Mouse (Mus musculus) heart, adult 11 months (tissue): ENCODE results near the gene Eno2.

Experiments used
- DNase-seq: peaks from one replicate; pipeline ENCODE4 v3.0.0; 2022

Eno2 gene

DNA sequence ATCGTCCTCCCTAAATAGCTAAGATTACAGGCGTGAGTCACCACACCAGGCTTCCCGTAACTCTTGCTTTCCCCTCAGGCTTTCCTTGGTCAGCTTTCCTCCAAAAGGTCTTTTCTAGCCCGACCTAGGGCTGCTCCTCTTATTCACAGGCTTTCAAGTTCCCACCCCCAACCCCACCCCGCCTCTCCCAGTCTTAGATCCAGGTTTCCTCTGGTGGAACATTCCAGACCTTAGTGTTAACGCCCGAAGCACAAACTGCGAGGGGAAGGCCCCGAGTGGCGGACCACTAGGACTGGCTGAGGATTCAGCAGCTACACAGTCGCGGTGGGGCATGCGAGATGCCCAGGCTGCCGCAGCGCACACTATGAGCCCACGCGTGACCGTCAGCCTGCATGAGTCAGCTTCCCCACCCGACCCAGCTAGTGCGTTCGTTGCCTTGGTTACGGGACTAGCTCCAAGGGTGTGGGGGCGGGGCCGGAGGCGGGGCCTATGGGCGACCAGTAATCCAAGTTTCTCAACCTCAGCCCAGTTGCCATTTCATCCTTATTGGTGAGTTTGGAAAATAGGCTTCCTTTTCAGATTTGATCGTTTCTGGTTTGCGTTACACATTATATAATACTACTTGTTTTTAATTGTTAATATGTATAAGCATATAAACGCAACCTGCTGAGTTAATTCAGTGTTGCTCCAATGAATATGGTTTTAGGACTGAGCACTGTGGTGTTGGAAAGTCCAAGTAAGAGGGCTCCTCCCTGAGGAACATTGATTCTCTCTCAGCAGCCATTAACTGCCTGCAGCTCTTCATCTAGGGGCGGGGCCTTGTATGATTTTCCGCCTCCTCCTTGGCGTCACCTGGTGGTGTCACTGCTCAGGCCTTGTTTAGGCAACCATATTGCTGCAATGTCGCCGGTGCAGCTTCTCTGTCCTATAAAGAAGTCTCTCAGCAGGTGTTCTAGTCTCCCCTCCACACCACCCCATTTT is 36.2 kb upstream of the Eno2 start:
- peak; percentile 100 for DNase-seq

DNA sequence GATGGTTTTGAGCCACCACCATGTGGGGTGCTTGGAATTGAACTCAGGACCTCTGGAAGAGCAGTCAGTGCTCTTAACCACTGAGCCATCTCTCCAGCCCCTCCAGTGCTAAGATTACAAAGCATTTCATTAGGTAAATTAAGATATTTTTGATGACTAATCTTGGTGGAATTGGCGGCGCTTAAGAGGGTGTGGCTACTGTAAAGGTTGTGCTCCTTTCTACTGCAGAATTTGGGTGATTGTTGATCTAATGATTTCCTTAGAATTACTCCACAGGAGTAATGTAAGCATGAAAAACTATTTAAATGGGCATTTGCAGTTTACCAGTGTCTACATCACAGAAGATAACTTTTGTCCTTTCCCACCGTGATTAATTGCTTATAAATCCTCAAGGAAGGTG is 34.9 kb upstream of the Eno2 start:
- peak; percentile 45 for DNase-seq

DNA sequence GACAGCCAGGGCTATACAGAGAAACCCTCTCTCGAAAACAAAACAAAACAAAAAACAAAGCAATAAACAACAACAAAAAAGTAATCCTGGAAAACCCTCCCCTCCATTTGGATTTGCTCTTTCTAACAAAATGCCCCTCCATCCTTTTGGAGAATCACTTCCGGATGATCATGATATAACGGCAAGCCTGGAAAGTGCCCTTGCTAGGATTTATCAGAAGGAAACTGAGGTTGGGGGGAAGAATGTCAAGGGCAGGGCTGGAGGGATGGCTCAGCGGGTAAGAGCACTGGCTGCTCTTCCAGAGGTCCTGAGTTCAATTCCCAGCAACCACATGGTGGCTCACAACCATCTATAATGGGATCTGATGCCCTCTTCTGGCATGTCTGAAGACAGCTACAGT is 34.2 kb upstream of the Eno2 start:
- peak; percentile 66 for DNase-seq

- peak; percentile 51 for DNase-seq
Observed at GRCm38 (mm10) chr6:124803061-124803460, 33.6 kb upstream of the Eno2 start.

DNA sequence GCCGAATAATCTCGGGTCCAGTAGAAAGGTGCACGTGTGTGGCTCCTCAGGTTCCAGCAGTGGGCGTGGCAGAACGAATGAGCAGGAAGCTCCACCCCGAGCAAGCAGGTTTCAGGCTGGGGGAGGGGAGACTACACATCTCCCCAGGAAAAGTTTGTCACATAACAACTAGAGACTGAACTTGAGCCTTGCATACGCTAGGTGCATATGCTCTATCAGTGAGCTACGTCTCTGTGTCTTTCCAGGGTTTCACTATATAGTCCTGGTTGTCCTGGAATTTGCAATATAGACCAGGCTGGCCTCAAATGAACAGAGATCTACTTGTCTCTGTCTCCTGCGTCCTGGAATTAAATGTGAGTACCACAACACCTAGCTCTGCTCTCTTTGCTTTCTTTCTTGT is 32.9 kb upstream of the Eno2 start:
- DNase-seq = peak; percentile 60

DNA sequence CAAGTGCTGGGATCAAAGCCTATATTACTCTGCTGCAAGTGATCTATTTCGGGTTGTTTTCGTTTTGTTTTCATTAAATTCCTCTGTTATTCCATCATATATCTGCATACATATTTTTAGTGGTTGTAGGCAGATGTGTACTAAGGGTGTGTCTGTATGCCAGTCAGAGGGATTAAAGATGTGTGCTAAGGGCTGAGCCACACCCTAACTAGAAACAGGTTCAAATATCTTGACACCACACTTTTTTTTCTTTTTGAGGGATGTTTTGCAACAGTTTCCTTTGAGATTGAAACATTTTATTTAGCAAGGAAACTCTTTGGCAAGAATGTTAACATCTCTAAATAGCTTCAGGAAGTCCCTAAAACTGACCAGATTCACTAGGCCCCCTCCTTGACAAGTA is 26.7 kb upstream of the Eno2 start:
- DNase-seq = no peak

DNA sequence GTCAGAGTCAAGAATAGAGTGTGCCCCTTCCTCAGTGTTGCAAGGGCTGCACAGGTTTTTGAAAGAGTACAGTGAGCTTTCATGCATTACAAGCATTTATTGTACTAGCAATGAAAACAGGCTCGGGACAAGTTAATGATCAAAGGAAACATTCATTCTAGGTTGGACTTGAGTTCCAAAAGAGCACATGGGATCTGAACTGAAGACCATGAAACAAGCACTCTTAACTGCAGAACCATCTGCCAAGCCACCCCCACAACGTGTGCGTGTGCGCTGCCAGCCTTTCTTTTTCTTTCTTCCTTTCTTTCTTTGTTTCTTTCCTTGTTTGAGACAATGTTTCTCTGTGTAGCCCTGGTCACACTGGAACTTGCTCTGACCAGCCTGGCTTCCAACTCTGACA is 26.3 kb upstream of the Eno2 start:
- DNase-seq = no peak

- peak; percentile 25 for DNase-seq
Observed at GRCm38 (mm10) chr6:124791911-124792310, 22.4 kb upstream of the Eno2 start.

DNA sequence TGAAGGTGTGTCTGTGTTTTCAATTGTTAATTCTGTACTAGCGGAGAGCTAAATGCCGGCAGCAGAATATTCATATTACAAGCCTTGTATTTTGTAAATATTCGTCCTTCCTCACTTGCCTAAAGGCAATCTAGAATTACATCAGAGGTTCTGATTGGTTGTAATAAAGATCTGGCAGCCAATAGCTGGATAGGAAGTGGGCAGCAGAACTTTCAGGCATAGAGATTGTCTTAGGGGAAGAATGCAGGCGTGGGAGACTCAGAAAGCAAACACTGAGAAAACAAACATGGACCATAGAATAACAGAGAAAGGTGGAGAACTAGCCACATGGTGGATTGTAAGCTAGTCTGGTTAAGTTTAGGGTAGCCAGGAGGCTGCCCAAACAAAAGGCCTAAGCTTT is 20.6 kb upstream of the Eno2 start:
- DNase-seq = no peak

DNA sequence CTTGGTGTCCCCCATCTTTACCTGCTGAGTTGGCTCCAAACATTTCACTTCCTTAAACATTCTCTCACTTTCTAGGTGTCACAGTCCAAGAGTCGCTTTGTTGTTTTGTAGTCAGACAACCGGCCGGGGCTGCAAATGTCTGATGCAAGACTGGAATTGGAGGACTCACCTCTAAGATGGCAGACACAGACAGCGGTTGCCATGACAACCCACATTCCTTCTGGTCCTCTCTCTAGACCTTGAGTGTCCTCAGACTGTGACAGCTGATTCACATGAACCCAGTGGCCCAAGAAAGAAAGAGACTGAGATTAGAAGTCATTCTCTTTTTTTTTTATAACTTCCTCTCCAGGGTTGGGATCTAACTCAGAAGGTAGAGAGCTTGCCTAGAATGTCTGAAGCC is 20.0 kb upstream of the Eno2 start:
- DNase-seq = peak; percentile 48

GRCm38 (mm10) chr6:124787722-124788121 is 18.2 kb upstream of the Eno2 start:
- no peak for DNase-seq

- no peak for DNase-seq
Observed at GRCm38 (mm10) chr6:124786756-124787420, 17.4 kb upstream of the Eno2 start.

GRCm38 (mm10) chr6:124782436-124782835 is 13.0 kb upstream of the Eno2 start:
- peak; percentile 95 for DNase-seq

GRCm38 (mm10) chr6:124780917-124781316 is 11.4 kb upstream of the Eno2 start:
- DNase-seq = no peak

GRCm38 (mm10) chr6:124779984-124780416 is 10.5 kb upstream of the Eno2 start:
- no peak for DNase-seq

DNA sequence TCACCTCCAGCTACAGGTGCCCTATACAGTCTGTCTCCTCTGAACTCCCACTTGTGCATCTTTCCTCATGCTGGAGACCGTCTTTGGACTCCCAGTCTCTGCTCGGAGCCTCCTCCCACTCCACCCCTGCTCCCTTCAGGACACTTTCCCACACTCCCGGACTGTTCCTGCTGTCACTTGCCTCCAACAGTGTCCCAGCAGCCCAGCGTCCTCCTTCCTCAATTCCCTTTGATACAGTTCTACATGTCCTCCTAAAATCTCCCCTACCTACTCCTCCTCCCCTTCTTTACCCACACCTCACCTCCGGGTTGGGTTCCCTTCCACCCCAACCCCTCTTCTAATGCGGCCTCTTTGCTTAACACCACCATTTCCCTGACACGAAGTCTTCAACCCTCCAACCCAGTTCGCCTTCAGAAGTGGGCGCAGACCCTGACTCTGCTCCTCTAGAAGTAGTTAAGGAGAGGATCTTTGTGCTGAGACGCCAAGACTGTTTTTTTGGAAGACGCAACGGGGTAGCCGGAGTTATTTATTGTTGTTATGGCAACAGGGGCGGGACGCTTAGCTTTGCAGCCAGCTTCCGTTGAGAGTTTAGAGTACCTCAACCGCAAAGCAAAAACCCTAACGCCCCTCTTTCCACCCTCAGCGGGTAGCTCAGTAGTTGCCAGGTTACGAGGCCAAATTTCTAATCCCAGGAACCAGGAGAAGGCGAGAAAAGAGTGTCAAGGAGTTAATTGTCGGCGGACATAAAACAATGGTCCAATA is 9.9 kb upstream of the Eno2 start, which contains the start of gene Lrrc23:
Gene Lrrc23 (minus strand): TSS at position 506 of the 762 bp plus-strand sequence.
- DNase-seq = peak; percentile 95

GRCm38 (mm10) chr6:124770511-124770910 is 1.0 kb upstream of the Eno2 start:
- DNase-seq = no peak

GRCm38 (mm10) chr6:124770013-124770412 is 540 bp upstream of the Eno2 start:
- no peak for DNase-seq

DNA sequence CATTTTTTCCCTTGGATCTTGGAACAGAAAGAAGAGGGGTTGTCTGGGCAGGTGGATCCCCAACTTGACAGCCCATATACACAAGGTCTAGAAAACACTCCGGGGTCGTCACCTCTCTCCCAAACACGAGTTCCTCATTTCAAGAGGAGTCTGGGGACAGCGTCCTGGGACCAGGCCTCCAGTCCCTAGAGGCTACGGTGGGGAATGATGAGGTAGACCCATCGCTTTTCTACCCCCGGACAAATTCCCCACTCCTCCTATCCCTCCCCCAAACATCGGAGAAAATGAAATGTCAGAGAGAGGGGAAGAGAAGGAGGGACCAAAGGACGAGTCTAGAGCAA is 799 bp downstream of the Eno2 start:
- DNase-seq = no peak

DNA sequence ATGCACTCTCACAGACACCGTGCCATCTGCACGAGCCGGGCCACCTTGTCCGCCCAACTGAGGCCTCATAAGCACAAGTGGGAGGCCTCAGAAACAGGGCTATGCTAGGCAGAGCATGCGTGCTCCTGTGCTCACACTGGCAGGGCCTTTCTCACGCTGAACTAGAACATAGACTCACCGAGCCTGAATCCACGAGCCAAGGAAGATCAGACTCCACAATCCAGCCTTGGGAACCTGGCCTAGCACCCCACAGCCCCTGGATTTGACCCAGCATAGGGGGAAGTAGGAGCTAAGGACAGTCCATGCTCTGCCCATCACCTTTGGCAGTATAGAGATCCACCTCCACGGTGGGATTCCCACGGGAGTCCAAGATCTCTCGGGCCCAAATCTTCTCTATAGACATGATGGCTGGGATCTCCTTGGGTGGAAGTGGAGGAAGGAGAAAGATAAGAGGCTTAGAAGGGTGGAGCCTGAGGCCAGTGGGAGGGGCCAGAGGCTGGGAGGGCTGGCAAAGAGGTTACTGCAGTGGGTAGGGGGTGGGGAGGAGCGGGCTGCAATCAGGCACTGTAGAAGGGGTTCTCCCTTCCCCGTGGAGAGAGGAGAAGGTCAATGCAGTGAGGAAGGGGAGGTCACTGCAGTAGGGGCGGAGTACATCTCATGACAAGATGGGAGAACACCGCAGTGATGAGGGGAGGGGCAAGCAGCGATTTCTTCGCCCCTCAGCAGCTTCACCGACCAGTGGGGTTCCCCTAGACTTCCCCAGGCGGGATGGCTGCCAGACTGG is 1.4 kb downstream of the Eno2 start:
- DNase-seq = peak; percentile 95

DNA sequence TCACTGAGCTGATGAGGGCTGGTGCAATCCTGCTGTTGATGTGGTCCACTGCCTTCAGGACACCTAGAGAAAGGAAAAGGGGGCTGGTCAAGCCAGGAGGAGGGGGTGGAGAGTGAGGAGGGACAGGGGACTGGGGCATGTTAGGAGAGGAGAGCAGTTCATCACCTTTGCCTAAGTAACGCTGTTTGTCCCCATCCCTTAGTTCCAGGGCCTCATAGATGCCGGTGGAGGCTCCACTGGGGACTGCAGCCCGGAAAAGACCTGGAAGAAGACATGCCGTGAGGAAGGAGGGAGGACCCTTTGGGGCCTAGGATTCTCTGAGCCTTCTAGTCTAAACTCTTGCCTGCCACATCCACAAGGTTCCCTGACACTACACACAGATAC is 1.9 kb downstream of the Eno2 start:
- peak; percentile 89 for DNase-seq

DNA sequence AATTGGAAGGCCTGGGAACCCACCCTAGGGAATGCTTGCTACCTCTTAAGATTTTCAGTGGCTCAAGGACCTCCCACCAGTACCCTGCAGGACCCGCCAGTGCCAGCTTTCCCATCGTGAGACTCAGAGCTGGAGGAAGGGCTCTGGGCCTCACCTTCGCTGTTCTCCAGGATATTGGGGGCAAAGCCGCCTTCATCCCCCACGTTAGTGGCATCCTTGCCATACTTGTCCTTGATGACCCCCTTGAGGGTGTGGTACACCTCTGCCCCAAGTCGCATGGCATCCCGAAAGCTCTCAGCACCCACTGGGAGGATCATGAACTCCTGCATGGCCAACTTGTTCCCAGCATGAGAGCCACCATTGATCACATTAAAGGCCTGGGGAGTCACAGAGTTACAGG is 3.5 kb downstream of the Eno2 start:
- DNase-seq = peak; percentile 89

GRCm38 (mm10) chr6:124759259-124759658 is 10.2 kb downstream of the Eno2 start:
- peak; percentile 97 for DNase-seq
